Mouse (Mus musculus): Measurements from ENCODE around the gene Slc24a2.

The Slc24a2 gene

GRCm38 (mm10) chr4:87109331-87110059, 120.8 kb downstream of the Slc24a2 start:
- no peak for DNase-seq

DNA sequence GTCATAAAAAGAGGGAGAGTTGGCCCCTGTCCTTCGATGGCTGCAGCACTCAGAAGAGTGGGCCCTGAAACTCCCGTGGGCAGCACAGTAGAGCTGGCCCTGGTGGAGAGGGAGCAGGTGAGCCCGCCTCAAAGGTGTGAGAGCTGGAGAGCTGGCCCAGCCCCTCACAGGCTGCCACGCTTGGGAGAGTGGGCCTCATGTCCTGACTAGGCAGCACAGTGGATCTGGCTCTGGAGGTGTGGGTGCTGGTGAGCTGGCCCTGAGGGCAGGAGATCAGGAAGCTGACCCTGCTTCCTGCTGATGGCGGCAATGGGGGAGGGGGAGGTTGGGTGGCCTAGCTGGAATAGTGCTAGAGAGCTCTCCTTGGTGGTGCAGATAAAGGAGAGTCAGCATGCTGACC, 129.3 kb downstream of the Slc24a2 start:
- no peak for DNase-seq

- peak; percentile 85 for DNase-seq
These were observed 134.1 kb downstream of the Slc24a2 start for GRCm38 (mm10) chr4:87096186-87096585.

DNA sequence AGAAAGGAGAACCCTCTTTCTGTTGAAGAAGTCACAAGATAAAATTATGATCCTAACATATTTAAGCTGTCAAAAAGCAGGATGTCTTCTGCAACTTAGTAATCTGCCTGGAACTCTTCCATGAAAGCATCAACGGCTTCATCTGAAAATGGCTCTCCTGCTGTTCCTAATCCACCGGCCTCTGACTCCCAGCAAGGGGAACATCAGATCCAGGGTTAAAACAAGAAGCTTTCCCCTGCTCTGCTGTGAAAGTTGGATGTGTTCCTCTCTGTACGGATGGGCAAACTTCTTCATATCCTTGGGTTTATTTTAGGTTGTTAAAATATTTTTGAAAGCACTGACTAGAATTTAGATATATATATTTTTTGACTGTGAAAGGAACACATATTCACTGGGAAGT, 136.7 kb downstream of the Slc24a2 start:
- DNase-seq = no peak

GRCm38 (mm10) chr4:87090841-87091240, 139.4 kb downstream of the Slc24a2 start:
- DNase-seq = no peak

DNA sequence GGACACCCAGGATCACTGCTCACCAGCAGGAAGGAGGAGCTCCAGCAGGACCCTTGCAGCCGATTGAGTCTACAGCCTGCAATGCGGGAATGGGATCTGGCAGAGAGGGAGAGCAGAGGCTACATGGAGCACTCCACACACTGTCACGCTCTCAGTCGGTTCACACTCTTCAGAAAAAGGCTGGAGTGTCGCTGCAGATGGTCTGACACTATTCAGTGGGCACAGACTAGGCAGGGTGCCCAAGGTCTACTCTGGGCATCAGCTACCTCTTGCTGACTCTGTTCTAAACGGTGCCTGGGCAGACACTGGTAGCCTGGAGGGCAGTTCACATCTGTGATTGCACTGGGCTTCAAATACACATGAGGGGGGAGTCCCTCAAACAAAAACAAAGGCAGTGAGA, 141.6 kb downstream of the Slc24a2 start:
- DNase-seq = peak; percentile 46

DNA sequence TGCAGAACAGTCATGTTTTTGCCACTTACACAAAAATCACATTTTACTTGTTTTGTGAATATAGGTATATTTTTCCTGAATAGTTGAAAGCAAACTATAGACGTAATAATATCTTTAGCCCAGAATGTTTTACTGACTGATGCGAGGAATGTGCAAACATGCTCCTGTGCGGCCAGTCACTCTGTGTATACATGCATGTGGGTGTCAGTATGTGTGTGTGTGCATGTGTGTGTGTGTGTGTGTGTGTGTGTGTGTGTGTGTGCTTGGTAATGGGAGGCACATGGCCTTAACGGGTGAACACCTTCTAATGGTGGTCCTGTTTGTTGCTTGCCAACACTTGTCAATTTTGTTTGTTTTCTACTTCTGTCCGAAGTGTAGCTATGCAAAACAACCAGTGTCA, 142.7 kb downstream of the Slc24a2 start:
- no peak for DNase-seq

- DNase-seq = no peak
These were observed 143.2 kb downstream of the Slc24a2 start for GRCm38 (mm10) chr4:87086933-87087577.

GRCm38 (mm10) chr4:87081321-87081720, 149.0 kb downstream of the Slc24a2 start:
- DNase-seq = no peak

- DNase-seq = no peak
These were observed 151.0 kb downstream of the Slc24a2 start for GRCm38 (mm10) chr4:87079305-87079704.

DNA sequence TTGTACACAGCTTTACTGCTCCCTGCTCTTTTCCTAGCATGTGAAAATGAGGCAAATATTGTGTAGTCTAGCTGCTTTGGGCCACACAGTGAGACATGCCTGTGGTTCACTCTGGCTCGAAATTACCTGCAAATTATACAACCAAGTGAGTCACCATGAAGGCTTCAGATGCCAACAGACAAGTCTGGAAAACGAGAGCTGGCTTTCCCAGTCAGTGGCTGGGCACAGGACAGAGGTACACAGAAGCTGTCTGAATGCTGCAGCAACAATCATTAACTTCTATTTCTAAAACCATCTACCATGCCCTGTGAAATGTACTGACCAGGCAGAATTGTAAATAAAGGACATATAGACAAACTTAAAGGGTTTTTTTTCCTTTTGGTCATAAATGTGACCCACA, 151.6 kb downstream of the Slc24a2 start:
- no peak for DNase-seq

GRCm38 (mm10) chr4:87075761-87076160, 154.5 kb downstream of the Slc24a2 start:
- no peak for DNase-seq

DNA sequence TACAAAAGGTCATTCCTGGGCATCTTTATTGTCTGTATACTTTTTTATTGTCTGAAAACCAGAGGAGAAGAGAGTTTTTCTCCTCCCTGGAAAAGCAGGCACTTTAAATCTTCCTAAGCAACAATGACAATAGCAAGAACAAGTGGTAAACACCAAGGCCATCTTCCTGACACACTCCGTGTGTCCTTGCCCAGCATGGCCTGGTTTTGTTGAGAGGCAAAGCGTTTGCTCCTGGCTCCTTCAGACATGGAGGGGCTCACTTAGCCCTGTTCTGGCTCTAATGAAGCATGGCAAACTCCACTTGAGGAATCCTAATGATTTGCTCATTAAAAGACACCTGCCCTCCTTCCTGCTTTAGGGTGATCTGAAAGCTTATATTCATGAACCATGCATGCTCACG, 162.2 kb downstream of the Slc24a2 start:
- no peak for DNase-seq

DNA sequence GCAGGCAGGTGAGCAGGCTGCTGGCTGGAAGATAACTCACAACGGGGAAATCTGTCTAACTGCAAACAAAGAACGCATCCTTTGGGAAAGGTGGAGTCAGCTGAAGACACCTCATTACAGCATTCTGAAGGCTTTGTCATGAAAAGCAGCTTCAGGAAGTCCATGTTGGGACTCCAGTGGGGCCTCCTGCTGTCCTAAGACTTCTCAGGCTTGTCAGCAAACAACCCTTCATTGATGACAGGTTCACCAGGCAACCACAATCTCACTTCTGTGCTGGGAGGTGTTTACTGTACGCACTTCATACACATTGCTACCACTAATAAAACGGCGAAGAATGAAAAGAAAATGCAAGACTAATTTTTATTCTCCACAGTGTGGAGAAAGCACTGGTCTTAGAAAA, 165.1 kb downstream of the Slc24a2 start:
- DNase-seq = no peak

DNA sequence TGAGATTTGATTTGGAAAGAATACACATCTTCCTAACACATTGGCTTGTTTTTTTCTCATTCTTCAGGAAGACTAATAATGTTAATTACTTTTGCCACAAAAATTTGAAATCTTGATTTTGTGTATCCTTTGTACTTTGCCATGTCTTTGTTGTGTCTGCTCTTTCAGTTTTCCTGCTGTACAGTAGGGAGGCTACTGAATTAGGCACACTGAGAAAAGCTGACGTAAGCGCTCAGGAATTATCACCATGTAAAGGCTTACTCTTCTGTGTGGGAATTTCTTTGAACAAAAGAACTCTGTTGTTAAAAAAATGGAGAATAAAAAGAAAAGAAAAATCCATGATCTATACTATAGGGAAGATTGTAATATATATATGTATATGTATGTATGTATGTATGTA, 165.7 kb downstream of the Slc24a2 start:
- no peak for DNase-seq

- peak; percentile 57 for DNase-seq
These were observed 167.5 kb downstream of the Slc24a2 start for GRCm38 (mm10) chr4:87062771-87063253.

- DNase-seq = no peak
These were observed 168.6 kb downstream of the Slc24a2 start for GRCm38 (mm10) chr4:87061696-87062095.

GRCm38 (mm10) chr4:87057572-87057971, 172.7 kb downstream of the Slc24a2 start:
- DNase-seq = no peak

DNA sequence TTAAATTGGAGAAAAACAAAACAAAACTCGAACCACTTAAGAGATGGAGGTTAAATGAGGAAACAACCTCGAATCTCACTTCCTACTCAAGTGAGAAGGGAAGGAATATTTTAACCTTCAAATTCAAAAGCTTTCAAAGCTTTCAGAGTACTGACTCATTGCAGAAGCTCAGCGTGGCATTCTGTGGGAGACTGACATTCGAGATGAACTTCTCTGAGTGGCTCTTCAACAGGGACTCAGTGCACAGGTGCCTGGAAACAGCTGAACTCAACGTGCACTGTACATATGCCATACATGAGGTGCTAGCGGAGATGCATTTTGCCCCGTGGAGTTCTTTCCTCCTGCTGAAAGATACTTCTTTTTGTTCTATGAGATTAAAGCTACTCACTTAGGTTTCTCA, 174.5 kb downstream of the Slc24a2 start:
- DNase-seq = no peak

DNA sequence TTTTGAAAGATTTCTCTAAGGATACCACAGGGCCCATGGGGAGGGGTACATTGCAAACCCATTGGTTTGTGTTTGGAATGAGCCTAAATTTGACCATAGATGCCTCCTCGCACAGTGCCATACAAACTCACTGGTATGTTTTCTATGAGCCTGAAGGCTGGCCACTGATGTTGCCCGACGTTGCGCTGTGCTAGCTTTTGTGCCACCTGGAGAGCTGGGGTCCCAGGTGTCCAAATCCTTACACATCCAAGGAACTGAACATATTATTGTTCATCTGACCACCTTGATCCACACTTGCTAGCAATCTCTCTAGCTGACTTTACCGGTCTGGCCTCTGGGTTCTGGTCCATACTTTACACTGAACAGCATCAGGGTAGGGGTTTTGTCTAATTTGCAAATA, 177.4 kb downstream of the Slc24a2 start:
- DNase-seq = no peak

DNA sequence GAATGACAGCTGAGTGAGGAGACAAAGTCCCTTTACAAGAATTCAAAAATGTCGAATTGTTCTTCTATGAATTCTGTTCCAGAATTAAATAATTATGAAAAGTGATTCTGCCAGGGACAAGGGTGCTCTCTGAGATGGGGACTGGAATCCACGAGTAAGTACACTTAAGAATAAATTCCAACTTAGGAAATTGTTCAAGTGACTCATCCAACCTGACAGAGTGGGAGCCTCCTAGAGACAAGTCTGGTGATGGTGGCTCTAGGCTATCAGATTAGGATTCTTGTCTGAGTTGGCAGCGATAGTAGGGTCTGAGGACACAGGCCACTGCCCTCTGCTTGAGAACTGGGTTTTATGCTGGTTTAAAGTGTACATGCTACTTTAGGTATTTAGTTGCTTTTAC, 181.2 kb downstream of the Slc24a2 start:
- DNase-seq = no peak

DNA sequence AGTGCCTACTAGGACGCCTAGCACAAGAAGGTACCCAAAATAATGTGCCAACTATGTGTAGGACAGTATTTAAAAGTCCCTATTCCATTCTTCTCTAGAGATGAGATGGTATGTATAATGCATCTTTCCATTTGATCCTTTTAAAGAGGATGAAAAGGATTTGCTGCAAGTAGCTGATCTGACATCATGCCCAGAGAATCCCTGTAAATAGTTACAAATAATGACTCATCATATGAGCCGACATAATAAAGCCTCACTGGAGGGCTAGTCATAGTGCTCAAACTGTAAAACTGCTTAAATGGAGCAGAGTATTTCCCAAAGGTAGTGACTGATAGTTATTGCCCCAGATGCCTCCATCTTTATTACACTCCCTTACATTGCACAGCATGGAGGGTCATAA, 183.1 kb downstream of the Slc24a2 start:
- no peak for DNase-seq

- peak; percentile 52 for DNase-seq
These were observed 187.0 kb downstream of the Slc24a2 start for GRCm38 (mm10) chr4:87043296-87043695.

DNA sequence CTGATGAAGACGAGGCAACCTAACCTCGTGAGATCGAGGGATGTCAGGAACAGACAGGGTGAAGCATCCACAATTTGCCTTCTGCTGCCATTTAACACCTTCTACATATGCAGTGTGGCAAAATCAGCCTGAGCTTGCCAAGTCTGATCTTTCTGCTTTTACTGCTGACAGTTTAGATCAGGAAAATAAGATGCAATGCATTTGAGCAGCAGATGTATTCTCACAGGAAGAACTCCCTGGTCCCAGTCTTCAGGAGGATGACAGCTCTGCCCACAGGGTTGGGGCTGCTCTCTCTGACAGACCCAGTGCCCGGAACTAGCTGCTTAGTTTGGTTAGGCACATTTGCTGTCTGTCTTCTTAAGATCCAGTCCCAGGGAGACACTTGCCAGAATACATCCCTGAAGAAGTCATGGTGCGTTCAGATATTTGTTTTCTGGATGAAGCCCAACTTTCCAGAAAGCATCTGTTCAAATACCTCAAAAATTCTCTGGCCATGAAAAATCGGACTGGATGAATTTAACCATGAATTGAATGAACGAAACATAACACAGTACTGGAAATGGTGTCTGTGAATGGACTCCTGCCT, 188.8 kb downstream of the Slc24a2 start:
- DNase-seq = peak; percentile 81

All from layer of hippocampus, adult 9-11 months (tissue).